Mouse (Mus musculus) gastrocnemius, adult 18-20 months (tissue): ENCODE data around the gene Fbxl18. TPM values are rescaled to one million over a fixed set of nuclear protein-coding genes. Genes with fewer than 3 reads are reported as not detected.

Source experiments
- DNase-seq: peaks from one replicate; pipeline ENCODE4 v3.0.0; 2021; ENCODE audit warnings: low spot score
- long read RNA-seq, 2 experiments: library from polyadenylated mRNA; stranded (forward); transcript quantifications; one replicate each; pipeline ENCODE4 v2.0.0; 2021
- total RNA-seq, 2 experiments: library from RNA; stranded (reverse); gene quantifications; 2 replicates each; pipeline ENCODE4 v1.2.3; 2021

Fbxl18 gene
- total RNA-seq = 1 to 10 TPM; 4.9 to 5.9 TPM
- long read RNA-seq, experiment 1, full-length matches to known transcripts = 1 of 2 reads
- long read RNA-seq, experiment 1, partial matches to known transcripts = 1 of 2 reads
- long read RNA-seq, experiment 1, other reads (novel, unspliced or antisense) = 0 of 2 reads
- long read RNA-seq, experiment 2, full-length matches to known transcripts = 1 of 1 reads
- long read RNA-seq, experiment 2, partial matches to known transcripts = 0 of 1 reads
- long read RNA-seq, experiment 2, other reads (novel, unspliced or antisense) = 0 of 1 reads

GRCm38 (mm10) chr5:142894918-142895613, at the start of gene Fbxl18:
TSS of gene Fbxl18 (minus strand) at chr5:142895421.
- DNase-seq = peak; percentile 94

DNA sequence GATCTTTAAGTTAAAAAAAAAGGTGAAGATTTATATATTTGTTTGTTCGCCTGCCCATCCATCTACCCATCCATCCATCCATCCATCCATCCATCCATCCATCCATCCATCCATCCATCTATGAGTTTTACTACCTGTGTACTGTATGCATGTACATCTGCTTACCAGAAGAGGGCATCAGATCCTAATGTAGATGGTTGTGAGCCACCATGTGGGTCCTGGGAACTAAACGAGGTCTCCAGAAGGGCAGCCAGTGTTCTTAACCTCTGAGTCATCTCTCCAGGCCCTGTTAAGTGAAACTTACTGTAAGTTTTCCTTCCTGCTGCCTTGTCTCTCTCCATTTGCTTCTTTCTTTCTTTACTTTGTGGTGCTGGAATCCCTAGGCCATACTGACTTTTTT, 45.2 kb upstream of the Fbxl18 start:
- no peak for DNase-seq

- DNase-seq = no peak
Observed at GRCm38 (mm10) chr5:142937956-142938727, 42.9 kb upstream of the Fbxl18 start.

GRCm38 (mm10) chr5:142936336-142936719, 41.1 kb upstream of the Fbxl18 start:
- DNase-seq = peak; percentile 82

GRCm38 (mm10) chr5:142935642-142936335, 40.6 kb upstream of the Fbxl18 start:
- DNase-seq = peak; percentile 87

DNA sequence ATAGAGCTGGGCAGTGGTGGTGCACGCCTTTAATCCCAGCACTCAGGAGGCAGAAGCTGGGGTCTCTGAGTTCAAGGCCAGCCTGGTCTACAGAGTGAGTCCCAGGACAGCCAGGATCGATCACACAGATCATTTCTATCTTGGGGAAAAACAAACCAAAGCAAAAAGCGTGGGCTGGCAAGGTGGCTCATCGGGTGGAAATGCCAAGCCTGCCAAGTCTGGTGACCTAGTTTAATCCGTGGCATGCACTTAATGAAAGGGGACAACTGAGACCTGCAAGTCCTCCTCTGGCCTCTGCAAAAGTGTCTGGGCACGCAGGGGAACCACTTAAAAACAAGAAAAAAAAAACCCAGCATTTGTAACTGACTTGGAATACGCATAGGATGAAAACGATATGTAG, 37.5 kb upstream of the Fbxl18 start:
- DNase-seq = no peak

DNA sequence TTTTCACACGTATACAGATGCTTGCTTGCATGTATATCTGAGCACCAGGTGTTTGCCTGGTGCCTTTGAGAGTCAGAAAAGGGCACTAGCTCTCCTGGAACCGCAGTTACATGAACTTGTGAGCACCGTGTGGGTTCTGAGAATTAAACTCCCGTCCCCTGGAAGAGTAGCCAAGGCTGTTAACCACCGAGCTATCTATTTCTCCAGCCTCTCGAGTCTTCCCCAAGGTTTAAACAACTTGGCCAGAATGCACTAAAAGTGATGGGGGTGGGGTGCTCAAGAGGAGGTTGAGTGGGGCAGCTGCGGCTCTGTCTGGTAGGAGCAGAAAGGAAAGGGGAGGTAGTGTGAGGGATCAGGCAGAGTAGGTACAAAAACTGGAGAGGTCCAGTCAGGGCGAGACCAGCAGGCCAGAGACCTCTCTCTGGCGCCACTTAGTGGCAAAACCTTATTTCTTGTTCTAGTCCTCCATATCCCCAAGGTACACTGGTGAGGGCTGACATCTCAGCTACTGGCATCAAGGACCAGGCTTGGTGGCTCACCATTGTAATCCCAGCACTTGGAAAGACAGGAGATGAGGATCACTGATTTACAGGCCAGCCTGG, 37.0 kb upstream of the Fbxl18 start:
- peak; percentile 92 for DNase-seq

DNA sequence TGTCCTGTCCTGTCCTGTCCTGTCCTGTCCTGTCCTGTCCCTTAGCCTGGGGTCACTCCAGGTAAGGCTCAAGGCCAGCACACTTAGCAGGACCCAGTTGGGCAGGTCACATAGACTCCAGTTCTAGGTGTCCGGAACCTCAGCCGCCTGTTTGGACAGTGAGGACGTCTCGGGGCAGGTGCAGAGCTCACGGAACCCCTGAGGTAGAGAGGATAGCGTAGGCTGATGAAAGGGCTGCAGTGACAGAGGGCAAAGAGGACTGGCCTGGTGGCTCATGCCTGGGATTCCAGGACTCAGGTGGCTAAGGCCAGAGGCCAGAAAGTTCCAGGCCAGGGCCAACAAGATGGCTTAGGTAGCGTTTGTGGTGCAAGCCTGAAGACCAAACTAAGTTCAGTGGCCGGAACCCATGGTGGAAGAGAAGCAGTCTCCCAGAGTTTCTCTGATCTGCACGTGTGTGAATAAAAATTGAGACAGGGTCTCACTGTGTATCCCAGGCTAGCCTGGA, 36.1 kb upstream of the Fbxl18 start:
- DNase-seq = no peak

DNA sequence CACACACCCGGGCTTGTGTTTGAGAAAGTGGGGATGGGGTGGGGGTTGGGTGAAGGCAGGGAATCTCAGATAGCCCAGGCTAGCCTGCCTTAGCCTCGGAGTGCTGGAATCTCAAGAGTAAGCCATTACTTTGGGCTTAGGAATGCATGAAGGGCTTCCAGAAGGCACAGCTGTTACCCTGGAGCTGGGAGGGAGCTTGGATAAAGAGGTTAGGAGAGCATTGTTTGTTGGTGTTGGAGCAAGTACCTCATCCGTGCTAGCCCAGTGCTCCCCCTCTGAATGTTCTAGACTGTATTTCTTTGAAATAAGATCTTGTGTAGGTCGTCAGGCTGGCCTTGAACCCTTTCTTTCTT, 34.2 kb upstream of the Fbxl18 start:
- DNase-seq = no peak

DNA sequence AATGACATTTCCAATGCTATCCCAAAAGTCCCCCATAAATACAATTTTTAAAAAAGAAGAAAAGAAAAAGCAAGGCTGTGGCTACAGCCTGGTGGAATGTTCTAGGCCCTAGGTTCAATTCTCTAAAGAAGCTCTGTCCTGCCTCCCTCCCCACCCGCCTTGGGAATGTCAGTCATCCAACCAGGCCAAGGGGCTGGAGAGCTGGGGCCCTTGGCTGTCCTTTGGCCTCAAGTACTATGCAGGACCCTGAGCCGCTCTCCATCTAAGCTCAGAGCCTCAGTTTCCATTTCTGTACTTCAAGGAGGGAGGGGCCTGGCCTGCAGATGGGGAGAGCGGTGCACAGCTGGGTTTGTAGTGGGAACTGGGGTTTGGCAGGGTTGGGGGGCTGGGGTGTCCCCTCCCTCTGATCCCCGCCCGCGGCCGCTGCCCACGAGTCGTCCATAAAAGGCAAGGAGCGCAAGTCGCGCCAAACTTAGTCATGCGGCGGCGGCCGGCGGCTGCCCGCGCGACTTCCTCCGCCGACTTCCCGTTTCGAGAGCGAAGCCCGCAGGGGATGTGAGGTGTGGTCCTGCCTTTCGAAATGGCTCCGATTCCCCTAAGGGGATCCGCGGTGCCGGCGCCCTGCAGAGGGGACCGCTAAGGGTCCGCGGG, 33.7 kb upstream of the Fbxl18 start:
- DNase-seq = peak; percentile 88

DNA sequence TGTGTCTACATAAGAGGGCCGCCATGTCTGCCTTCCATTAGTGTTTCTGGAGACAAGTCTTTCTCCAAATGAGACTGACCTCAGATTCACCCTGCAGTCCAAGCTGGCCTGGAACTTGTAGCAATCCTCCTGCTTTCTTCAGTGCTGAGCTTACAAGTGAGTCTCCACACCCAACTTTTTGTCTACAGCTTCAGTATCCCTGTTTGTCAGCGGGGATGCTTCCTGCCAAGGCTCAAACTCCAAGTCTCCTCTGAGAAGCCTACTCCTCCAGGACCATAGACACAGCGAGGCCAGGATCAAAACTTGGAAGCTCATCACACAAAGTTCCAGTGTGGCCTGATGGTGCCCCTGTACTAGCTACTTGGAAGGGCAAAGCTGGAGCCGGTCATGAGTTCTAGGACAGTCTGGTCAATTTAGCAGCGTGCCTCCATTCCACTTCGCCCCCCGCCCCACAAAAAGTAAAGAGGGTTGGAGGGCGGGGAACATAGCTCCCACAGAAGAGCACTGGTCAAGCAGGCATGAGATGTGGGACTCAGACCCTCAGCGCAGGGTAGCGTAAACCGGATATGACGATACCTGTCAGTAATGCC, 32.2 kb upstream of the Fbxl18 start:
- no peak for DNase-seq

DNA sequence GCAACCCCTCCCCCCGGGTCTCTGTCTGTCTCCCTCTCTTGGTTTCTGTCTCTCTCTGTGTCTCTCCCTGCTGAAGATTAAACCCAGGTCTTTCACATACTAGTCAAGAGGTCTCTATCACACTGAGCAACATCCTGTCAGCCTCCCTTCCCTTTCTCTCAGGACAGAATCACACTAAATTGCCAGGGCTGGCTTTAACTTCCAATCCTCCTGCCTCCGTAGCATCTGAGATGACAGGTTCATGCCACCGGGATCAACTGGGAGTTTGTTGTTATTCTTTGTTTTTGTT, 31.7 kb upstream of the Fbxl18 start:
- no peak for DNase-seq

- peak; percentile 68 for DNase-seq
Observed at GRCm38 (mm10) chr5:142926204-142926939, 31.2 kb upstream of the Fbxl18 start.

- DNase-seq = no peak
Observed at GRCm38 (mm10) chr5:142924336-142924959, 29.2 kb upstream of the Fbxl18 start.

GRCm38 (mm10) chr5:142923781-142924180, 28.6 kb upstream of the Fbxl18 start:
- no peak for DNase-seq

DNA sequence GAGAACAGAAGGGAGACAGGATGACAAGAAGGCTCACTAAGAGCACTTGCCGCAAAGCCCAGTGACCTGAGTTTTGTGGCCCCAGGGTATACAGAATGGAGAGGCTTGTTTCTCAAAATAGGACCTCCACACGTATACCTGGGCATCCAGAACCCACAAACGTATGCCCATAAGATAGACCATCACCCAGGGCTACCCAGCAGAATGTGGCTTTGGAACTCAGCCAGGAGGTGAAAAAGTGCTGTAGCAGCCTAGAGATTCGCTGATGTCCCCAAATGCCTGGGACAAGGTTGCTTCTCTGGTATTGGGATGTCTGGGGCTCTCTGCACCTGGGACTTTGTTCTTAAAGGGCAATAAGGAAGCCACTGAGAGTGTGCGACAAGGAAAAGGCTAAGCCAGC, 27.0 kb upstream of the Fbxl18 start:
- no peak for DNase-seq

GRCm38 (mm10) chr5:142921074-142921459, 25.8 kb upstream of the Fbxl18 start:
- no peak for DNase-seq

GRCm38 (mm10) chr5:142920311-142921073, 25.3 kb upstream of the Fbxl18 start:
- peak; percentile 87 for DNase-seq

DNA sequence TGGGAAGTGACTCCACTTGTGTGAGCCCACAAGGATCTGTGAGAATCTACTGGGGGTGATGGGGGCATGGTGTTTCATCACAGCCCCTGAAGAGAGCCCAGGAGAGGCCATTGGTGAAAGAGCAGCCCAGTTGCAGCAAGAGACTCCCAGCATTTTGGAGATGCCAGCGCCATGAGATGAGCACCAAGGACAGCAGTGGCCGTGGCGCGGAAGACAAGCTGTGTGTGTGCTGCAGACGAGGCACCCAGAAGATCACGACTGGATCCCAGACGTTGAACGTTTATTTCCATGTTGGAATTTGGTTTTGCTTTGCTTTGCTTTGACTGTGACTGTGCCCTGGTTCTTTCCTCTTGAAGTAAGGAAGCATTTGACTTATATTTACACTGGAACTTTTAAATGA, 22.2 kb upstream of the Fbxl18 start:
- no peak for DNase-seq
